8 mouse cellular contexts compared by ENCODE assay signal in the genomic region with DNA sequence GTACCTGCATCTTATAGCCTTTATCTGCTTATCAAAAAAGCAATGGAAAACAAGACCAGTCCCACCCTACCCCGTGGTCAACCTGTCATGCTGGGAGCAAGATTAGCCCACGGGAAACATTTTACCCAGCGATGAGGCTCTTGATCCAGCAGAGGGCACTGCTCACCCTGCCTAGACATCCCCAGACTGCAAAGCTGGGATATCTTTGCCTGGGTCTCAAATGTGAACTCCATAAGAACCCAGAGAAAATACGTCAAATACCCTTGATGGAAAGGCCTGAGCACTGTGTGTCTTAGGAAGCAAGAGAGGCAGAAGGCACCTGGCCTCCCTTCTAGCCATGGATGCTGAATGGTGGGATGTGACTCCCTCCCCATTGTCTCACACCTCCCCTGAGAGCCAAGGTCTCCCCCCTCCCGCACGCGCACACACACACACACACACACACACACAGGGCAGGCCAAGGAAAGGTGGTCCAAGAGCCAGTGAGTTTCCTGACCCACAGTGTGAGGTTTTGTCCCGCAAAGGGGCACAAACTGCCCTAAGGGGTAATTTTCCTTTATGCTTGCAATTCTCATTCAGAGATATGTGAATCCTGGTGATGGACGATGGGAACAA.
A peak's percentile ranks its signal among the peaks of the same experiment; 100 is the strongest.
DNase-seq lines count a peak whose midpoint lies in the region; ATAC-seq and TF ChIP-seq lines count a peak whose summit lies in the region.

No protein-coding gene starts in this region.

- no peaks in the 10 kb centered on the region for H3K27me3 ChIP-seq in forebrain, embryonic 16.5 days (replicated peaks; ENCODE audit: control insufficient read depth, insufficient read depth, low read length)
- H3K27me3 ChIP-seq in hindbrain, embryonic 12.5 days = no peaks in the 10 kb centered on the region

- no peak overlapping the region for H3K4me3 ChIP-seq in forebrain, embryonic 16.5 days (replicated peaks; ENCODE audit: low read length)
- H3K4me3 ChIP-seq in hindbrain, embryonic 12.5 days = no peak overlapping the region
- no peak overlapping the region for H3K4me3 ChIP-seq in left cerebral cortex, adult 2 months

- H3K9ac ChIP-seq in forebrain, embryonic 16.5 days (replicated peaks; ENCODE audit: low read depth, low read length) = no peak overlapping the region
- no peak overlapping the region for H3K9ac ChIP-seq in hindbrain, embryonic 12.5 days

- H3K4me1 ChIP-seq in forebrain, embryonic 16.5 days (replicated peaks; ENCODE audit: control insufficient read depth, insufficient read depth, low read length) = peaks cover 10% of the 10 kb centered on the region
- peaks cover 52% of the 10 kb centered on the region for H3K4me1 ChIP-seq in hindbrain, embryonic 12.5 days

- intact Hi-C loops in left cerebral cortex, adult 2 months (cut with DNase I) = loop anchor here (2.0 to 5.0 kb wide), 4 partner anchors 80 to 604 kb away; a partner anchor contains a TSS

- H3K4me2 ChIP-seq in forebrain, embryonic 16.5 days (ENCODE audit: low read length) = no peak overlapping the region
- no peak overlapping the region for H3K4me2 ChIP-seq in hindbrain, embryonic 12.5 days (replicated peaks)

- no peaks in the 10 kb centered on the region for H3K9me3 ChIP-seq in forebrain, embryonic 16.5 days (ENCODE audit: control insufficient read depth, low read length)
- no peaks in the 10 kb centered on the region for H3K9me3 ChIP-seq in hindbrain, embryonic 12.5 days (replicated peaks)

- DNase-seq in ovary, postnatal 10 days (ENCODE audit: low spot score) = peak; percentile 36
- no peak for DNase-seq in ovary, adult 18-20 months (ENCODE audit: low spot score)
- DNase-seq in cerebellum, adult 18-20 months = peak; percentile 70 to 79
- DNase-seq in left cerebral cortex, adult 2 months (ENCODE audit: extremely low spot score in 1 of 2, low spot score in 2 of 2) = peak; percentile 56 to 60
- peak; percentile 64 for DNase-seq in right cerebral cortex, postnatal 4 days

- peak; percentile 78 for ATAC-seq in forebrain, embryonic 16.5 days
- ATAC-seq in hindbrain, embryonic 12.5 days (ENCODE audit: low FRiP score) = peak; percentile 65
- ATAC-seq in megakaryocyte, adult 5-6 weeks (ENCODE audit: poor library complexity, severe bottlenecking) = peak; percentile 92

- H3K27ac ChIP-seq in forebrain, embryonic 16.5 days (ENCODE audit: low read length) = no peak overlapping the region
- peak overlapping the region; percentile 40 for H3K27ac ChIP-seq in hindbrain, embryonic 12.5 days
- no peak overlapping the region for H3K27ac ChIP-seq in left cerebral cortex, adult 2 months

- WGBS in forebrain, embryonic 16.5 days = 36% methylated on average over 9 of the region's 9 CpGs
- WGBS in hindbrain, embryonic 12.5 days = 54% methylated on average over 9 of the region's 9 CpGs

- TF ChIP-seq CTCF in left cerebral cortex, adult 2 months (IDR thresholded peaks at IDR 0.05) = peak; percentile 94

- H3K36me3 ChIP-seq in forebrain, embryonic 16.5 days (ENCODE audit: control insufficient read depth, insufficient read depth) = no peaks in the 10 kb centered on the region
- H3K36me3 ChIP-seq in hindbrain, embryonic 12.5 days = no peaks in the 10 kb centered on the region
